Mouse (Mus musculus) retina, embryonic 14.5 days (tissue): ENCODE measurements around the gene Camkv.

Experiments
- DNase-seq: peaks from one replicate; pipeline ENCODE4 v3.0.0-alpha.2; 2015; ENCODE audit warnings: low spot score

Camkv gene

GRCm38 (mm10) chr9:107992197-107992596, 56.7 kb downstream of the Camkv start, which contains the start of gene Cdhr4:
Cdhr4 (plus strand) TSS chr9:107992497.
- no peak for DNase-seq

GRCm38 (mm10) chr9:107993013-107993412, 57.5 kb downstream of the Camkv start:
- no peak for DNase-seq

- DNase-seq: no peak
These were observed 59.0 kb downstream of the Camkv start for GRCm38 (mm10) chr9:107994464-107994863.

GRCm38 (mm10) chr9:107995513-107995912, 60.0 kb downstream of the Camkv start:
- no peak for DNase-seq

GRCm38 (mm10) chr9:107996049-107996448, 60.6 kb downstream of the Camkv start, which contains the start of gene Gm20662:
Gm20662 (plus strand) TSS chr9:107996349.
- no peak for DNase-seq
